Mouse (Mus musculus) CH12.LX (cell line): ENCODE data around the gene Cx3cr1. TPM values are rescaled to one million over a fixed set of nuclear protein-coding genes. Genes with fewer than 3 reads are reported as not detected.

Experiments used
- DNase-seq: peaks from one replicate; pipeline ENCODE4 v3.0.0-alpha.2; 2013; ENCODE audit errors: extremely low read depth
- H3K27ac ChIP-seq: 2 replicates; pipeline ENCODE4 v1.5.1; 2012; ENCODE audit warnings: low read depth, mild to moderate bottlenecking, control low read depth, moderate library complexity; ENCODE audit not compliant: insufficient read depth
- H3K27me3 ChIP-seq: replicated peaks from 2 replicates; pipeline ENCODE3; 2012; ENCODE audit warnings: inconsistent platforms
- H3K36me3 ChIP-seq, 2 experiments: replicated peaks in 1 of 2; 2 replicates each; pipeline versions ENCODE3 to v1.6.1; 2012; ENCODE audit warnings: inconsistent platforms in 1 of 2, low read length in 1 of 2, mild to moderate bottlenecking in 1 of 2, mixed read lengths in 1 of 2, moderate library complexity in 1 of 2; ENCODE audit not compliant: control insufficient read depth in 1 of 2, insufficient read depth in 1 of 2
- H3K4me1 ChIP-seq, 2 experiments: 2 replicates each; pipeline ENCODE4 v1.6.1; 2012; ENCODE audit warnings: inconsistent platforms in 1 of 2, moderate library complexity in 1 of 2; ENCODE audit not compliant: insufficient read depth in 2 of 2, control insufficient read depth in 1 of 2
- H3K4me2 ChIP-seq: 2 replicates; pipeline ENCODE4 v1.6.1; 2012; ENCODE audit warnings: low read depth, mild to moderate bottlenecking, control low read depth; ENCODE audit not compliant: poor library complexity, insufficient read depth, severe bottlenecking
- H3K4me3 ChIP-seq, 3 experiments: fragments of 150-350 bp in 1 of 3; sonication (generic) in 1 of 3; replicated peaks in 1 of 3; 2 replicates each; pipeline versions ENCODE3 to v1.5.1; 2011 to 2012; ENCODE audit warnings: low read depth in 2 of 3, low read length in 2 of 3, mild to moderate bottlenecking in 2 of 3, moderate library complexity in 2 of 3, control low read depth in 1 of 3, improper control_type of control experiment in 1 of 3, inconsistent platforms in 1 of 3, mixed read lengths in 1 of 3; ENCODE audit not compliant: poor library complexity in 1 of 3
- H3K79me2 ChIP-seq: replicated peaks from 2 replicates; pipeline ENCODE4 v1.6.1; 2012; ENCODE audit warnings: mild to moderate bottlenecking, moderate library complexity; ENCODE audit not compliant: control insufficient read depth, poor library complexity, insufficient read depth, severe bottlenecking; ENCODE audit errors: extremely low read depth
- H3K9ac ChIP-seq: 2 replicates; pipeline ENCODE4 v1.6.1; 2012; ENCODE audit warnings: low read depth, mild to moderate bottlenecking, control low read depth, moderate library complexity; ENCODE audit not compliant: insufficient read depth
- H3K9me3 ChIP-seq: replicated peaks from 2 replicates; pipeline ENCODE3; 2012; ENCODE audit warnings: low read length, inconsistent platforms, mixed read lengths
- BHLHE40 ChIP-seq: IDR thresholded peaks from 2 replicates; pipeline ENCODE4 v1.6.1; 2011; ENCODE audit warnings: mild to moderate bottlenecking, low read depth, low read length, improper control_type of control experiment
- CTCF ChIP-seq, 2 experiments: IDR thresholded peaks in 1 of 2; conservative IDR thresholded peaks in 1 of 2; 2 replicates each; pipeline ENCODE4 v1.5.1; 2011 to 2012; ENCODE audit warnings: low read depth in 2 of 2, low read length in 2 of 2, improper control_type of control experiment in 1 of 2, inconsistent platforms in 1 of 2, mild to moderate bottlenecking in 1 of 2, moderate library complexity in 1 of 2
- ELF1 ChIP-seq: IDR thresholded peaks from 2 replicates; pipeline ENCODE4 v1.6.1; 2014; ENCODE audit warnings: low read depth, mild to moderate bottlenecking, inconsistent platforms, low read length, improper control_type of control experiment
- GABPA ChIP-seq: IDR thresholded peaks from 2 replicates; pipeline ENCODE4 v1.6.1; 2012; ENCODE audit warnings: low read depth, low read length, improper control_type of control experiment, inconsistent platforms; ENCODE audit not compliant: insufficient replicate concordance
- IRF4 ChIP-seq: IDR thresholded peaks from 2 replicates; pipeline ENCODE4 v1.6.1; 2014; ENCODE audit warnings: low read depth, mild to moderate bottlenecking, inconsistent platforms, low read length, improper control_type of control experiment
- JUN ChIP-seq: IDR thresholded peaks from 2 replicates; pipeline ENCODE4 v1.6.1; 2011; ENCODE audit warnings: low read depth, mild to moderate bottlenecking, low read length, improper control_type of control experiment, moderate library complexity; ENCODE audit not compliant: insufficient read depth
- KAT2A ChIP-seq: IDR thresholded peaks from 2 replicates; pipeline ENCODE4 v1.6.1; 2012; ENCODE audit warnings: low read length, improper control_type of control experiment, inconsistent platforms; ENCODE audit not compliant: insufficient replicate concordance
- MAFK ChIP-seq: IDR thresholded peaks from 2 replicates; pipeline ENCODE4 v1.6.1; 2011; ENCODE audit warnings: low read length, improper control_type of control experiment; ENCODE audit not compliant: insufficient replicate concordance
- MAX ChIP-seq: IDR thresholded peaks from 2 replicates; pipeline ENCODE4 v1.6.1; 2011; ENCODE audit warnings: low read length, improper control_type of control experiment
- NELFE ChIP-seq: IDR thresholded peaks from 2 replicates; pipeline ENCODE4 v1.6.1; 2011; ENCODE audit warnings: low read depth, low read length, improper control_type of control experiment
- POLR2A ChIP-seq: IDR thresholded peaks from 2 replicates; pipeline ENCODE4 v1.6.1; 2011; ENCODE audit warnings: low read depth, mild to moderate bottlenecking, improper control_type of control experiment, low read length
- POLR2AphosphoS2 ChIP-seq: IDR thresholded peaks from 2 replicates; pipeline ENCODE4 v1.6.1; 2011; ENCODE audit warnings: low read depth, low read length, improper control_type of control experiment
- RAD21 ChIP-seq: IDR thresholded peaks from 2 replicates; pipeline ENCODE4 v1.6.1; 2011; ENCODE audit warnings: low read depth, mild to moderate bottlenecking, low read length, improper control_type of control experiment, moderate library complexity
- SIN3A ChIP-seq: IDR thresholded peaks from 2 replicates; pipeline ENCODE4 v1.6.1; 2012; ENCODE audit warnings: low read length, improper control_type of control experiment, inconsistent platforms
- SMC3 ChIP-seq: IDR thresholded peaks from 2 replicates; pipeline ENCODE4 v1.6.1; 2011; ENCODE audit warnings: low read depth, low read length, improper control_type of control experiment
- UBTF ChIP-seq: IDR thresholded peaks from 2 replicates; pipeline ENCODE4 v1.6.1; 2012; ENCODE audit warnings: low read depth, mild to moderate bottlenecking, inconsistent platforms, low read length, improper control_type of control experiment, moderate library complexity
- USF2 ChIP-seq: conservative IDR thresholded peaks from 2 replicates; pipeline ENCODE4 v1.6.1; 2011; ENCODE audit warnings: low read depth, low read length, improper control_type of control experiment
- ZC3H11A ChIP-seq: IDR thresholded peaks from 2 replicates; pipeline ENCODE4 v1.6.1; 2012; ENCODE audit warnings: low read depth, mild to moderate bottlenecking, inconsistent platforms, low read length, improper control_type of control experiment
- ZKSCAN1 ChIP-seq: IDR thresholded peaks from 2 replicates; pipeline ENCODE4 v1.6.1; 2012; ENCODE audit warnings: low read depth, inconsistent platforms, low read length, improper control_type of control experiment, borderline replicate concordance
- ZMIZ1 ChIP-seq: IDR thresholded peaks from 2 replicates; pipeline ENCODE4 v1.6.1; 2012; ENCODE audit warnings: low read depth, mild to moderate bottlenecking, inconsistent platforms, low read length, improper control_type of control experiment
- ZNF384 ChIP-seq: IDR thresholded peaks from 2 replicates; pipeline ENCODE4 v1.6.1; 2012; ENCODE audit warnings: low read depth, low read length, improper control_type of control experiment, inconsistent platforms
- dilution Hi-C: fragments of 300-500 bp; cut with MboI; formaldehyde crosslinking; loops from 2 replicates; pipeline ENCODE4 v1.14.3; 2020; ENCODE audit warnings: low sequenced_read_pairs; ENCODE audit not compliant: extremely low pct_unique_long_range_greater_than_20kb, extremely low pct_ligation_motif_present
- in situ Hi-C: fragments of 300-500 bp; cut with MboI; formaldehyde crosslinking; loops from 3 replicates; pipeline ENCODE4 v1.14.3; 2019; ENCODE audit warnings: low sequenced_read_pairs, low pct_ligation_motif_present, low pct_unique_long_range_greater_than_20kb, mixed read lengths
- polyA plus RNA-seq: library from polyadenylated mRNA; unstranded; fragments of >175 nt; gene quantifications from 2 replicates; pipeline ENCODE4 v1.2.1, GENCODE M21; 2012; ENCODE audit warnings: low read depth; ENCODE audit not compliant: insufficient read length
- total RNA-seq, 2 experiments: library from RNA; depleted of rRNA; stranded (reverse); fragments of 300-350 nt in 1 of 2; fragments of >200 nt in 1 of 2; gene quantifications; 2 replicates each; pipeline ENCODE4 v1.2.3; 2012 to 2014

The Cx3cr1 gene
- total and polyA plus RNA-seq, 3 experiments, result 0.06 TPM; not detected in 2

GRCm38 (mm10) chr9:120081247-120081646 lies 11.6 kb upstream of the Cx3cr1 start:
- no peaks in the 10 kb centered on the region for H3K79me2 ChIP-seq
- no peaks in the 10 kb centered on the region for H3K4me1 ChIP-seq
- peaks cover 47% of the 10 kb centered on the region for H3K27me3 ChIP-seq
- no peak overlapping the region for H3K4me3 ChIP-seq
- no peaks in the 10 kb centered on the region for H3K36me3 ChIP-seq
- in situ Hi-C loops, result no loop called here
- H3K9ac ChIP-seq, result no peak overlapping the region
- peak; percentile 22 for DNase-seq
- H3K9me3 ChIP-seq, result peaks cover 4% of the 10 kb centered on the region
- H3K4me2 ChIP-seq, result no peak overlapping the region
- TF ChIP-seq ZC3H11A (no peak), IRF4 (no peak), MAX (no peak), SIN3A (no peak), USF2 (no peak), NELFE (no peak), SMC3 (peak; percentile 14), POLR2A (no peak), ZKSCAN1 (no peak), KAT2A (no peak), ELF1 (no peak), GABPA (no peak), ZNF384 (no peak), BHLHE40 (no peak), JUN (no peak), MAFK (no peak), CTCF (conservative IDR thresholded peaks at IDR 0.05 in 1 of 2, IDR thresholded peaks at IDR 0.05 in 1 of 2; ENCODE audit: low read depth in 2 of 2, low read length in 2 of 2) (peak; percentile 7 to 49; a peak in 3 of 4 replicates), POLR2AphosphoS2 (no peak), UBTF (no peak), ZMIZ1 (no peak), RAD21 (peak; percentile 14)
- no peak overlapping the region for H3K27ac ChIP-seq
- dilution Hi-C loops, result no loop called here

- DNase-seq, result no peak
- in situ Hi-C loops, result no loop called here
- peaks cover 4% of the 10 kb centered on the region for H3K9me3 ChIP-seq
- dilution Hi-C loops, result no loop called here
- no peaks in the 10 kb centered on the region for H3K4me1 ChIP-seq
- no peaks in the 10 kb centered on the region for H3K79me2 ChIP-seq
- no peak for TF ChIP-seq ZKSCAN1
- TF ChIP-seq BHLHE40, result no peak
- peak in 1 of 2 experiments; percentile 32; a peak in 2 of 4 replicates for TF ChIP-seq CTCF (conservative IDR thresholded peaks at IDR 0.05 in 1 of 2, IDR thresholded peaks at IDR 0.05 in 1 of 2; ENCODE audit: low read depth in 2 of 2, low read length in 2 of 2)
- TF ChIP-seq MAX, result no peak
- no peak for TF ChIP-seq USF2
- TF ChIP-seq ELF1, result no peak
- peaks cover 43% of the 10 kb centered on the region for H3K27me3 ChIP-seq
- no peaks in the 10 kb centered on the region for H3K36me3 ChIP-seq
- H3K4me2 ChIP-seq, result no peak overlapping the region
- H3K9ac ChIP-seq, result no peak overlapping the region
- no peak overlapping the region for H3K27ac ChIP-seq
- H3K4me3 ChIP-seq, result no peak overlapping the region
Observed at GRCm38 (mm10) chr9:120080546-120081108, 10.9 kb upstream of the Cx3cr1 start.
